Mouse (Mus musculus) inflammation-experienced regulatory T-cells, adult 6 months (primary cell): ENCODE measurements at regions not wholly inside any gene's neighbourhood (a gene's known extent, or its start where the extent isn't known, plus 50 kb on each side); places are given as distances from the start of the nearest gene placed in this dataset.

Source experiments
- ATAC-seq: one replicate; pipeline ENCODE4 v1.8.0; 2017

DNA sequence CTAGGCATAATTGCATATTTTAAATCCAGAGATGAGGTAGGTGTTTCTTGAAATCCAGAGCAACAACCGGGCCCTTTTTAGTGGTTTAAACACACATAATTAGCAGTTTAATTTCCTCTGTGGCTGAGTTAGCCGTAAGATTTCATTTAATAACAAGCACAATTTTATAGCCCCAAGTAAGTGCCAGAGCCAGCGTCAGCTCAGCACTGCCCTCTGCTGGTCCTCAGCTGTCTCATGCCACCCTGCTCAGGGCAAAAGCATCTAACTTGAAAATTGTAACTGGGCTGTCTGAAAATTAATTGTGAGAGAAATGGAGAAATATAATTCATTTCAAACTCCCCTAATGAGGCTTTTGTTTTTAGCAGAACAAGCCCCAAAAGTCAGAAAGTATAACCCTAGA, 437.7 kb upstream of the Tle4 start:
- no peak for ATAC-seq

- ATAC-seq, result no peak
Measured at GRCm38 (mm10) chr19:15033921-15034320, 436.1 kb upstream of the Tle4 start.

DNA sequence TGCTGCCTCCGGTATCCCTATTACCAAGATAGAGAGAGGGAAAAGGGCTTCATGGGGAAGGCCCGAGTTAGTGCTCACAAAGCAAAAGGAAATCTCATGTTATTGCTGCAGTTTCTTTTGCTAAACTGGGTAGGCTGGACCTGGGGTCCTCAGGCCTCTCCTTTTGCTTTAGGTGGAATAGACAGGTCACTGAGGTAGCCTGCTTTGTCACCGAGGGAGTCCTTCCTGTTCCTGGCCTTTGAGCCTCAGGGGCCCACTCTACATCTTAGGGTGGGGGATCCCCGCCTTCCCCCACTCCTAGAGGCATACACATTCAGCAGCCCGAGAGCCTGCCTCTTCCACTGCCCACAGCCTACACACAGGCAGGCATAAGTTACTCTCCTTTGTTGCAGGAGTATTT, 435.5 kb upstream of the Tle4 start:
- no peak for ATAC-seq

DNA sequence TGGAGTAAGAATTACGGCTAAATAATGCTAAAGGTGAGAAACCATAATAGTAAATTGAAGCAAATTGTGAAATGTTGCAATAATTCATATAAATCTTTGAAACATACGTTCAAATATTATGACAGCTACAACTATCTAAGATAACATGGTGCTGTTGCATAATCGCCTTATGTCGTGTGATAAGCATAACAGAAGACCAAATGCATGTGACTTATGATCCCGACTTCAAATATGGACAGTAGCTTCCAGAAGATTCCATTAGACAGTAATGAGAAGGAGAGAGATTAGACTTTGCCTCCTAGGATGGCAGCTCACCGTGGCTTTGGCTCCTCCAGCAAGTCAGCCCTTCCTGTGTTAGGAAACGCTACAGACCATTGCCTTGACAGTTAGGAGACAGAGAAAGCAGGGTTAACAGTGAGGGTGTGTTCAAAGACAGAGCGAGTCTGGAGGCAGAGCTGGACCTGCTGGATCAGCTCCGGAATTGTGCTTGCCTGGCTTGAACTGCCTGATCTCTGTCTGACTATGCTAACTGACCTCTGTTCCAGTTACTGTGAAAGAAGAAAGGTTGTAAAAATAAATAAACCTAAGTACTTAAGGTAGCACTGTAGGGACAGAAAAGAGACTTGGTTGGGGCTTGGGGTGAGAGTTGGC, 434.6 kb upstream of the Tle4 start:
- ATAC-seq, result no peak

GRCm38 (mm10) chr19:15031483-15031882, 433.6 kb upstream of the Tle4 start:
- no peak for ATAC-seq

GRCm38 (mm10) chr19:15003596-15003995, 405.7 kb upstream of the Tle4 start:
- ATAC-seq, result no peak

GRCm38 (mm10) chr19:14993344-14993743, 395.5 kb upstream of the Tle4 start:
- ATAC-seq, result no peak

DNA sequence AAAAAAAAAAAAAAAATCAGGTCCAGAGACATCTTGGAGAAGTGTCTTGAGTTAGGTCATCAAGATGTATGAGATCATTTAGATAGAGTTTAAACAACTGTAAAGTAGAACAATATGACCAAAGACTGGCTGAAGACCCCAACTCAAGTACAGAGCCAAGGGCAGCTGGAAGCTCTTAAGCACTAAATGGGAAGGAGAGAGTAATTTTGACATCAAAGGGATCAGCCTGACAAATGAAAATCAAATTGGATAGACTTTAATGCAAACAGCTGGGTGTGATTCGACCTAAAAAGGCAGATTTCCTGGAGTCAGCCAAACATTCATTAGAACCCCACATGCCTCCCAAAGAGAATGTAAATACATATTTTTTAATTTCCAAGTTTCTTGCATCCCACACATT, 372.3 kb upstream of the Tle4 start:
- ATAC-seq, result no peak

GRCm38 (mm10) chr19:14968283-14968682, 370.4 kb upstream of the Tle4 start:
- ATAC-seq, result no peak

GRCm38 (mm10) chr19:14957727-14958126, 359.9 kb upstream of the Tle4 start:
- no peak for ATAC-seq

- ATAC-seq, result no peak
Measured at GRCm38 (mm10) chr19:14957154-14957553, 359.3 kb upstream of the Tle4 start.

DNA sequence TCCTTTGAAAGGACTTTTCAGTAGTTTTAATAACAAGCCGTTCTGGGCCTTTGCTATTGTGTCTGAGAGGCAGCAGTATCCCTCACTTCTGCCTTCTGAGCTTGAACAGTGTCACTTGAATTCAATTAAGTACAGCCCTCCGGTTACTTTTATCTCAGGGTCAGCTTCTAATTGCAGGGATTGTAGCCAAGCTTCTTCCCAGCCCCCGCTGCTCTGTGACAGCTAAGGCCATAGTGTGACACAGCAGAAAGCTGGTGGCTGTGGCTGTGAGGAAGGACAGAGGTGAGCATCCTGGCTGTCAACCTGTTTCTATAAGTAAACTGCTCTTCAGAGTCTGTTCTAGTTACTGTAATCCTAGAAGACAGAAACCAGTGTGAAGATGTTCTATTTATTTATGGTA, 358.5 kb upstream of the Tle4 start:
- ATAC-seq, result no peak

DNA sequence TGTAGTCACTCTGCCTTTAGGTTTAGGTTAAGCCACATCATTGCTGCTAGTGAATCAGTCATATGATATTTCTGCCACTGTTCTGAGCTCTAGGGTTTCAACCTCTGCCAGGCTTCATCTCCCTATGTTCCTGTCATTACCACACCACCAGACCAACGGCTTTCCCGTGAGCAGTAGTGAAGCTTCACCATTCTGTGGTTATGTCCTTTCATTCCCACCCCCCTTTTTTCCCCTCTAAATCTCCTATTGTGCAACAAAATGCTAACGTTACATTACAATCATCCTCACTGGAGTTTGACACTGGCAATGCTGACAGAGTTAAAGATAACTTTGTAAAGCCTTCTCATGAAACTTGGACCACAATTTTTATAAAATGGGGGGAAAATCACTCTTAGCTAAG, 358.1 kb upstream of the Tle4 start:
- ATAC-seq, result no peak

- no peak for ATAC-seq
Measured at GRCm38 (mm10) chr19:14940207-14940952, 342.5 kb upstream of the Tle4 start.

- ATAC-seq, result no peak
Measured at GRCm38 (mm10) chr19:14922238-14922637, 324.4 kb upstream of the Tle4 start.

- no peak for ATAC-seq
Measured at GRCm38 (mm10) chr19:14911056-14911850, 313.4 kb upstream of the Tle4 start.

GRCm38 (mm10) chr19:14894875-14895274, 297.0 kb upstream of the Tle4 start:
- ATAC-seq, result no peak

DNA sequence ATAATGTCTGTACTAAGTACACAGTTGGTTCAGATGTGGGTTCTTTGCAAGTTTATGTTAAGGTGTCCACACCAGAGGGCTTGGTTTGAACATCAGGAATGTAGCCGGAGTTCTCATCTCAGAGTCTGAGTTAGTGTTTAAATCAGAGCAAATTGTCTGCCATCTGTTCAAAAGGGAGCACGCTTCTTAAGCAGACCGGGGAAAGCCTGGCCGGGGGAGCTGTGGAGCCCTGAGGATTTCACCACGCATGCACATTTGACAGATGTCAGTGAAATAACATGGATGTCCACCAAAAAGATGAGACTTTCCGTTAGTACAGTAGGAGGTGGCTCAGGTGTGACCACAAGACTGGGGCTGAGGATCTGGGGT, 294.5 kb upstream of the Tle4 start:
- ATAC-seq, result no peak

- ATAC-seq, result no peak
Measured at GRCm38 (mm10) chr19:14891689-14892389, 294.0 kb upstream of the Tle4 start.

- ATAC-seq, result no peak
Measured at GRCm38 (mm10) chr19:14891090-14891428, 293.2 kb upstream of the Tle4 start.

DNA sequence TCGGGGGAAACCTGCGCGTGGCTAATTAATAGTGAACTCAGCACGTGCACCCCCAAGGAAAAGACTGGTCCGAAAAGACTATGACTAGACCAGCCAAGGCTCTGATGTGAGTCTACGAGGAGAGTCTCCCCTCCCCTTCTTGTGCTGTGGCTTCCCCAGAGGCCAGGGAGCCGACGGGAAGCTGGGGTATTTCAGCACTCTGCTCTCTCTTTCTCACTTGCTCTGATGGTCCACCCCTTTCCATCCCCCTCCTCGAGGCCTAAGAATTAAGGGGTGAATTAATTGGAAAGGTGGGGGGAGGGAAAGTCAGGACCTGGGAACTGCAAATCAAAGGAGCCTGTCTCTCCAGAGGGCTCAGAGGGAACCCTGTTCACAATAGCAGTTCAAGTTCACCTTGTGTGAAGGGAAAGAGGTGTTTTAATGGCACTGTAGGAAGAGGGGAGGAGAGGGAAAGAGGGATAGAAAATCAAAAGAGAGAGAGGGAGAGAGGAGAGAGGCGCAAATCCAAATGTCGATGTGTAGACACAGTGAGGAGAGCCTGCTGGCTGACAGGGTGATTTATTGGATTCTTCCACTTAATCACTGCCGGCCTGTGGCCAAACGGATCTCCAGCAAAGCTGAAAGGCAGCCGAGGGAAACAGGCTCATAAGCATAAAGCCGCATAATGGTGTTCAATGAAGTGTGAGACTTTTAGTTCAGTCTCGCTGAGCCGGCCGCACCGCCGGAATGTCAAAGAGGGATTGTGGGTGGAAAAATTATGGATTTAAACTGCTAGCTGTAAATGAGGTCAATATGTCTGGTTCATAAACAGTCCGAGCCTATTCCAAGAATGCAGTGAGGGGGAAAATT, 292.6 kb upstream of the Tle4 start:
- no peak for ATAC-seq

- no peak for ATAC-seq
Measured at GRCm38 (mm10) chr19:14889794-14890193, 291.9 kb upstream of the Tle4 start.
